Mouse (Mus musculus) CH12.LX (cell line): ENCODE measurements around the gene Mbl1. TPM values are rescaled to one million over a fixed set of nuclear protein-coding genes. Genes with fewer than 3 reads are reported as not detected.

ENCODE experiments used
- DNase-seq: peaks from one replicate; pipeline ENCODE4 v3.0.0-alpha.2; 2013; ENCODE audit errors: extremely low read depth
- H3K27ac ChIP-seq: 2 replicates; pipeline ENCODE4 v1.5.1; 2012; ENCODE audit warnings: low read depth, mild to moderate bottlenecking, control low read depth, moderate library complexity; ENCODE audit not compliant: insufficient read depth
- H3K27me3 ChIP-seq: replicated peaks from 2 replicates; pipeline ENCODE3; 2012; ENCODE audit warnings: inconsistent platforms
- H3K36me3 ChIP-seq, 2 experiments: replicated peaks in 1 of 2; 2 replicates each; pipeline versions ENCODE3 to v1.6.1; 2012; ENCODE audit warnings: inconsistent platforms in 1 of 2, low read length in 1 of 2, mild to moderate bottlenecking in 1 of 2, mixed read lengths in 1 of 2, moderate library complexity in 1 of 2; ENCODE audit not compliant: control insufficient read depth in 1 of 2, insufficient read depth in 1 of 2
- H3K4me1 ChIP-seq, 2 experiments: 2 replicates each; pipeline ENCODE4 v1.6.1; 2012; ENCODE audit warnings: inconsistent platforms in 1 of 2, moderate library complexity in 1 of 2; ENCODE audit not compliant: insufficient read depth in 2 of 2, control insufficient read depth in 1 of 2
- H3K4me2 ChIP-seq: 2 replicates; pipeline ENCODE4 v1.6.1; 2012; ENCODE audit warnings: low read depth, mild to moderate bottlenecking, control low read depth; ENCODE audit not compliant: poor library complexity, insufficient read depth, severe bottlenecking
- H3K4me3 ChIP-seq, 3 experiments: fragments of 150-350 bp in 1 of 3; sonication (generic) in 1 of 3; replicated peaks in 1 of 3; 2 replicates each; pipeline versions ENCODE3 to v1.5.1; 2011 to 2012; ENCODE audit warnings: low read depth in 2 of 3, low read length in 2 of 3, mild to moderate bottlenecking in 2 of 3, moderate library complexity in 2 of 3, control low read depth in 1 of 3, improper control_type of control experiment in 1 of 3, inconsistent platforms in 1 of 3, mixed read lengths in 1 of 3; ENCODE audit not compliant: poor library complexity in 1 of 3
- H3K79me2 ChIP-seq: replicated peaks from 2 replicates; pipeline ENCODE4 v1.6.1; 2012; ENCODE audit warnings: mild to moderate bottlenecking, moderate library complexity; ENCODE audit not compliant: control insufficient read depth, poor library complexity, insufficient read depth, severe bottlenecking; ENCODE audit errors: extremely low read depth
- H3K9ac ChIP-seq: 2 replicates; pipeline ENCODE4 v1.6.1; 2012; ENCODE audit warnings: low read depth, mild to moderate bottlenecking, control low read depth, moderate library complexity; ENCODE audit not compliant: insufficient read depth
- H3K9me3 ChIP-seq: replicated peaks from 2 replicates; pipeline ENCODE3; 2012; ENCODE audit warnings: low read length, inconsistent platforms, mixed read lengths
- CHD1 ChIP-seq: IDR thresholded peaks from 2 replicates; pipeline ENCODE4 v1.6.1; 2012; ENCODE audit warnings: low read depth, low read length, improper control_type of control experiment, inconsistent platforms
- CHD2 ChIP-seq: IDR thresholded peaks from 2 replicates; pipeline ENCODE4 v1.6.1; 2011; ENCODE audit warnings: low read length, improper control_type of control experiment
- CTCF ChIP-seq, 2 experiments: IDR thresholded peaks in 1 of 2; conservative IDR thresholded peaks in 1 of 2; 2 replicates each; pipeline ENCODE4 v1.5.1; 2011 to 2012; ENCODE audit warnings: low read depth in 2 of 2, low read length in 2 of 2, improper control_type of control experiment in 1 of 2, inconsistent platforms in 1 of 2, mild to moderate bottlenecking in 1 of 2, moderate library complexity in 1 of 2
- ELF1 ChIP-seq: IDR thresholded peaks from 2 replicates; pipeline ENCODE4 v1.6.1; 2014; ENCODE audit warnings: low read depth, mild to moderate bottlenecking, inconsistent platforms, low read length, improper control_type of control experiment
- EP300 ChIP-seq: IDR thresholded peaks from 2 replicates; pipeline ENCODE4 v1.6.1; 2011; ENCODE audit warnings: low read length, improper control_type of control experiment
- IRF4 ChIP-seq: IDR thresholded peaks from 2 replicates; pipeline ENCODE4 v1.6.1; 2014; ENCODE audit warnings: low read depth, mild to moderate bottlenecking, inconsistent platforms, low read length, improper control_type of control experiment
- JUN ChIP-seq: IDR thresholded peaks from 2 replicates; pipeline ENCODE4 v1.6.1; 2011; ENCODE audit warnings: low read depth, mild to moderate bottlenecking, low read length, improper control_type of control experiment, moderate library complexity; ENCODE audit not compliant: insufficient read depth
- KAT2A ChIP-seq: IDR thresholded peaks from 2 replicates; pipeline ENCODE4 v1.6.1; 2012; ENCODE audit warnings: low read length, improper control_type of control experiment, inconsistent platforms; ENCODE audit not compliant: insufficient replicate concordance
- MAFK ChIP-seq: IDR thresholded peaks from 2 replicates; pipeline ENCODE4 v1.6.1; 2011; ENCODE audit warnings: low read length, improper control_type of control experiment; ENCODE audit not compliant: insufficient replicate concordance
- MAZ ChIP-seq: IDR thresholded peaks from 2 replicates; pipeline ENCODE4 v1.6.1; 2012; ENCODE audit warnings: low read depth, mild to moderate bottlenecking, inconsistent platforms, low read length, improper control_type of control experiment, moderate library complexity
- MYC ChIP-seq: IDR thresholded peaks from 2 replicates; pipeline ENCODE4 v1.6.1; 2011; ENCODE audit warnings: low read depth, mild to moderate bottlenecking, improper control_type of control experiment, low read length
- POLR2AphosphoS2 ChIP-seq: IDR thresholded peaks from 2 replicates; pipeline ENCODE4 v1.6.1; 2011; ENCODE audit warnings: low read depth, low read length, improper control_type of control experiment
- RCOR1 ChIP-seq: conservative IDR thresholded peaks from 2 replicates; pipeline ENCODE4 v1.6.1; 2012; ENCODE audit warnings: low read depth, mild to moderate bottlenecking, inconsistent platforms, low read length, improper control_type of control experiment
- SMC3 ChIP-seq: IDR thresholded peaks from 2 replicates; pipeline ENCODE4 v1.6.1; 2011; ENCODE audit warnings: low read depth, low read length, improper control_type of control experiment
- TCF12 ChIP-seq: IDR thresholded peaks from 2 replicates; pipeline ENCODE4 v1.6.1; 2014; ENCODE audit warnings: low read depth, mild to moderate bottlenecking, inconsistent platforms, low read length, improper control_type of control experiment
- UBTF ChIP-seq: IDR thresholded peaks from 2 replicates; pipeline ENCODE4 v1.6.1; 2012; ENCODE audit warnings: low read depth, mild to moderate bottlenecking, inconsistent platforms, low read length, improper control_type of control experiment, moderate library complexity
- ZC3H11A ChIP-seq: IDR thresholded peaks from 2 replicates; pipeline ENCODE4 v1.6.1; 2012; ENCODE audit warnings: low read depth, mild to moderate bottlenecking, inconsistent platforms, low read length, improper control_type of control experiment
- dilution Hi-C: fragments of 300-500 bp; cut with MboI; formaldehyde crosslinking; loops from 2 replicates; pipeline ENCODE4 v1.14.3; 2020; ENCODE audit warnings: low sequenced_read_pairs; ENCODE audit not compliant: extremely low pct_unique_long_range_greater_than_20kb, extremely low pct_ligation_motif_present
- in situ Hi-C: fragments of 300-500 bp; cut with MboI; formaldehyde crosslinking; loops from 3 replicates; pipeline ENCODE4 v1.14.3; 2019; ENCODE audit warnings: low sequenced_read_pairs, low pct_ligation_motif_present, low pct_unique_long_range_greater_than_20kb, mixed read lengths
- polyA plus RNA-seq: library from polyadenylated mRNA; unstranded; fragments of >175 nt; gene quantifications from 2 replicates; pipeline ENCODE4 v1.2.1, GENCODE M21; 2012; ENCODE audit warnings: low read depth; ENCODE audit not compliant: insufficient read length
- total RNA-seq, 2 experiments: library from RNA; depleted of rRNA; stranded (reverse); fragments of 300-350 nt in 1 of 2; fragments of >200 nt in 1 of 2; gene quantifications; 2 replicates each; pipeline ENCODE4 v1.2.3; 2012 to 2014

The Mbl1 gene
- total and polyA plus RNA-seq, 3 experiments, result not detected

DNA sequence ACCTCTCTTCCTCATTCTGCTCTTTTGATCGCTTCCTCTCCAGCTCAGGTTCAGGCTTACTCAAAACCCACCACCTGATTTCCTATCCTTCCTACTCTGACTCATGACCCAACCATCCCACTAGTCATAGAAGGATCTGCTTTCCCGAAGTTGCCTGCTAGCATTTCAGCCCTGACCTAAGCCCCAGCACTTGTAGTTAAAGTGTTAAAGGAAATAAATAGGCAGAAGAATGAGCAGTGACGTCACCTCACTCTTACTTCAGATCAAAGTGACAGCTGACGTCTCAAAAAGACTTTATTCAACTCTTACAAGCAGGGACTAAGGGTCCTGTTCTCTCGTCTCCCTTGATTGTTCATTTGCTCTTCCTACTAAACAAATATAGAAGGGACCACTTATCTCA, 16.0 kb downstream of the Mbl1 start:
- peak; percentile 45; the same call in 1 of the 2 replicates for TF ChIP-seq EP300
- TF ChIP-seq MAFK, result no peak
- peaks cover 0 to 30% of the 10 kb centered on the region in 2 experiments; a peak in 2 of 4 replicates for H3K4me1 ChIP-seq
- H3K27ac ChIP-seq, result no peak overlapping the region
- H3K9me3 ChIP-seq, result no peaks in the 10 kb centered on the region
- H3K79me2 ChIP-seq, result no peaks in the 10 kb centered on the region
- H3K4me3 ChIP-seq, result no peak overlapping the region
- H3K4me2 ChIP-seq, result peak overlapping the region; percentile 31; the same call in 1 of the 2 replicates
- no peaks in the 10 kb centered on the region for H3K36me3 ChIP-seq
- no peak overlapping the region for H3K9ac ChIP-seq
- dilution Hi-C loops, result no loop called here
- in situ Hi-C loops, result loop anchor here (10.0 kb wide), 1 partner anchor 72 kb away; no protein-coding TSS in a partner anchor
- peak; percentile 34 for DNase-seq
- no peaks in the 10 kb centered on the region for H3K27me3 ChIP-seq

DNA sequence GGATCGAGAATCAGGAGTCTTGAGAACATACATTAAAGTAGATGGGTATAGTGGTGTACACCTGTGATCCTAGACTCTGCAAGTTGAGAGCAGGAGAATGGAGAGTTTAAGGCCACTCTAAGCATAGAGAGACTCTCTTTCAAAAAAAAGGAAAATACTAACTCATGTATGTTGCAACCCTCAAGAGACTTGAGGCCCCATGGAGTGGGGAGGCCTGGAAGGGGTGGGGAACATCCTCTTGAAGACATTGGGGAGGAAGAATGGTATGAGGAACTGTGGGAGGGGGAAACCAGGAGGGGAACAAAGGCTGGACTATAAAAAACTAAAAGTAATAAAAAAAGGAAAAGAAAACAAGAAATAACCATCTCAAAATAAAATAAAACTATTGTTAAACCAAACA, 17.3 kb downstream of the Mbl1 start:
- DNase-seq, result no peak
- Histone ChIP-seq H3K9me3 (no peaks in the 10 kb centered on the region), H3K4me2 (no peak overlapping the region), H3K27me3 (no peaks in the 10 kb centered on the region), H3K36me3 (no peaks in the 10 kb centered on the region), H3K4me1 (peaks cover 0 to 30% of the 10 kb centered on the region in 2 experiments; a peak in 2 of 4 replicates), H3K4me3 (no peak overlapping the region), H3K9ac (no peak overlapping the region), H3K27ac (no peak overlapping the region), H3K79me2 (no peaks in the 10 kb centered on the region)
- in situ Hi-C loops (loop anchor here (10.0 kb wide), 1 partner anchor 74 kb away; no protein-coding TSS in a partner anchor), dilution Hi-C loops (no loop called here)
- no peak for TF ChIP-seq UBTF
- no peak for TF ChIP-seq SMC3
- no peak for TF ChIP-seq TCF12
- TF ChIP-seq MYC, result no peak
- no peak for TF ChIP-seq JUN
- no peak for TF ChIP-seq ZC3H11A
- no peak for TF ChIP-seq IRF4
- no peak for TF ChIP-seq CHD1
- no peak for TF ChIP-seq EP300
- no peak for TF ChIP-seq POLR2AphosphoS2
- no peak for TF ChIP-seq ELF1

GRCm38 (mm10) chr14:41170514-41170913, 19.3 kb downstream of the Mbl1 start:
- in situ Hi-C loops, result no loop called here
- Histone ChIP-seq H3K9ac (no peak overlapping the region), H3K4me2 (no peak overlapping the region), H3K27ac (no peak overlapping the region), H3K4me3 (no peak overlapping the region), H3K9me3 (no peaks in the 10 kb centered on the region), H3K27me3 (no peaks in the 10 kb centered on the region), H3K4me1 (peaks cover 0 to 30% of the 10 kb centered on the region in 2 experiments; a peak in 2 of 4 replicates), H3K79me2 (no peaks in the 10 kb centered on the region), H3K36me3 (no peaks in the 10 kb centered on the region)
- dilution Hi-C loops, result no loop called here
- TF ChIP-seq CHD1 (no peak), MAZ (no peak), CTCF (conservative IDR thresholded peaks at IDR 0.05 in 1 of 2, IDR thresholded peaks at IDR 0.05 in 1 of 2; ENCODE audit: low read depth in 2 of 2, low read length in 2 of 2) (no peak), RCOR1 (no peak), CHD2 (no peak), KAT2A (no peak)
- no peak for DNase-seq
